Mouse (Mus musculus) spleen, postnatal 0 days (tissue): ENCODE results near the gene Ddx49. TPM values are rescaled to one million over a fixed set of nuclear protein-coding genes. Genes with fewer than 3 reads are reported as not detected.

Experiments used
- polyA plus RNA-seq: library from polyadenylated mRNA; unstranded; fragments of >200 nt; fragmentation: Nextera tagmentation; extraction: Ambion mirVana; gene quantifications from 2 replicates; pipeline ENCODE4 v1.2.1, GENCODE M21; 2015

Ddx49 gene
- 27.7 and 29.9 TPM in 2 replicates for polyA plus RNA-seq

GRCm38 (mm10) chr8:70302358-70302890, at the start of gene Ddx49, which contains the start of gene Cope:
Gene Ddx49 (minus strand): TSS chr8:70302489.
Gene Cope (plus strand): TSS chr8:70302518.

GRCm38 (mm10) chr8:70329124-70329834, 27.0 kb upstream of the Ddx49 start, which contains the start of gene Gdf1:
Gene Gdf1 (plus strand): TSS chr8:70329817.

DNA sequence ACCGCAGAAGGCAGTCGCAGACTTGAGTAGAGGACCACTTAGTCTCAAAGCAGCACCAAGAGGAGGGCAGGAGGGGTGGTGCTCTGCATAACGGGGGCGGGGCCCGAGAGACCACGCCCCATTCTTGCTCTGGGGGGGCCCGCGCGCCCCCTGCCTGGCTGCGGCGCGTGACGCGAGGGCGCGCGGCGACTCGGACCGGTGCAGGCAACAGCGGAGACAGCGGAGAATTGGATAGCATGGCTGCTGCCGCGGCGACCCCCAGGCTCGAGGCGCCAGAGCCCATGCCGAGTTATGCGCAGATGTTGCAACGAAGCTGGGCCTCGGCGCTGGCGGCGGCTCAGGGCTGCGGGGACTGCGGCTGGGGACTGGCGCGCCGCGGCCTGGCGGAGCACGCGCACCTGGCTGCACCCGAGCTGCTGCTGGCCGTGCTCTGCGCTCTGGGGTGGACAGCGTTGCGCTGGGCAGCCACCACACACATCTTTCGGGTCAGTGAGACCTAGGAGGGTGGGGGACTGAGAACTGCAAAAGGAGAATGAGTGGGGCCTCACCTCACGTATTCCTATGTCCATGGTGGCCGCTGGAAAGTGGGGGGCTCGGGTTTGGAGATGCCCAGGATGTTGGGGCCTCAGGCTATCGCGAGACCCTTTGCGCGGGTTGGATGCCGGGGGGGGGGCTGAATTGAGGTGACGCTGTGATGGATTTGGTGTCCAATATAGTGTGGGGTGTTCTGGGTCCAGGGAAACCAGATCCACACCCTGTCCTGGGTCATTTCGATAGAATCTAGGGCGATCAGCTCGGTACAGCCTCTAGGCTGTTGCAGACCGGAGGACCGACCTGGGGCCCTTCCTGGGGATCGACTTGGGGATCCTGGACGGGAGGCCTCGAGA, 13.6 kb upstream of the Ddx49 start, which contains the start of gene Cers1:
TSS of gene Cers1 (plus strand) at position 152 of the 887 bp plus-strand sequence.

GRCm38 (mm10) chr8:70282603-70283135, 19.6 kb downstream of the Ddx49 start, which contains the start of gene Homer3:
Gene Homer3 (plus strand): TSS chr8:70282827.

Other genes starting within 250 kb of the Ddx49 start
- gene Tm6sf2, start 229.6 kb downstream of the Ddx49 start, polyA plus RNA-seq, result 0.29 and 0.35 TPM in 2 replicates
- gene Hapln4, start 219.0 kb downstream of the Ddx49 start, polyA plus RNA-seq, result not detected in 2 replicates
- gene Ncan, start 181.6 kb downstream of the Ddx49 start, polyA plus RNA-seq, result 0.02 TPM in 1 of 2 replicates, not detected in the other
- 29.3 and 30.0 TPM in 2 replicates for gene Nr2c2ap, start 171.2 kb downstream of the Ddx49 start, polyA plus RNA-seq
- 7.3 and 8.6 TPM in 2 replicates for gene Rfxank, start 163.3 kb downstream of the Ddx49 start, polyA plus RNA-seq
- 26.4 and 31.2 TPM in 2 replicates for gene Borcs8, start 163.0 kb downstream of the Ddx49 start, polyA plus RNA-seq
- 0.22 and 0.40 TPM in 2 replicates for gene Mef2b, start 162.8 kb downstream of the Ddx49 start, polyA plus RNA-seq
- gene Tmem161a, start 130.1 kb downstream of the Ddx49 start, polyA plus RNA-seq, result 25.9 and 30.0 TPM in 2 replicates
- 5.4 TPM in 2 replicates for gene Slc25a42, start 90.2 kb downstream of the Ddx49 start, polyA plus RNA-seq
- gene Sugp2, start 68.3 kb downstream of the Ddx49 start, polyA plus RNA-seq, result 18.2 and 18.8 TPM in 2 replicates
- gene Armc6, start 68.0 kb downstream of the Ddx49 start, polyA plus RNA-seq, result 12.2 and 13.3 TPM in 2 replicates
- 12.8 and 17.0 TPM in 2 replicates for gene Homer3, start 19.7 kb downstream of the Ddx49 start, polyA plus RNA-seq
- 164 and 185 TPM in 2 replicates for gene Cope, start within 50 bp of the Ddx49 start, polyA plus RNA-seq
- 0.46 and 0.73 TPM in 2 replicates for gene Cers1, start 13.3 kb upstream of the Ddx49 start, polyA plus RNA-seq
- gene Gdf1, start 27.3 kb upstream of the Ddx49 start, polyA plus RNA-seq, result 0.16 and 0.34 TPM in 2 replicates
- gene Upf1, start 50.8 kb upstream of the Ddx49 start, polyA plus RNA-seq, result 12.9 and 13.1 TPM in 2 replicates
- 0.28 and 0.38 TPM in 2 replicates for gene Comp, start 71.1 kb upstream of the Ddx49 start, polyA plus RNA-seq
- 4.9 and 5.2 TPM in 2 replicates for gene Crtc1, start 137.1 kb upstream of the Ddx49 start, polyA plus RNA-seq
- 6.0 and 7.3 TPM in 2 replicates for gene Klhl26, start 174.5 kb upstream of the Ddx49 start, polyA plus RNA-seq
- not detected in 2 replicates for gene Tmem59l, start 184.9 kb upstream of the Ddx49 start, polyA plus RNA-seq
- gene Crlf1, start 190.7 kb upstream of the Ddx49 start, polyA plus RNA-seq, result 2.3 and 2.4 TPM in 2 replicates
- gene Rex1bd, start 204.3 kb upstream of the Ddx49 start, polyA plus RNA-seq, result 90.9 and 97.6 TPM in 2 replicates
- 940 and 995 TPM in 2 replicates for gene Uba52, start 208.3 kb upstream of the Ddx49 start, polyA plus RNA-seq
- gene Fkbp8, start 225.2 kb upstream of the Ddx49 start, polyA plus RNA-seq, result 177 and 190 TPM in 2 replicates
- 46.7 and 49.2 TPM in 2 replicates for gene Kxd1, start 225.5 kb upstream of the Ddx49 start, polyA plus RNA-seq
- gene Ell, start 237.0 kb upstream of the Ddx49 start, polyA plus RNA-seq, result 9.3 and 10.1 TPM in 2 replicates